Mouse (Mus musculus): Measurements from ENCODE around the gene Acss1.
A peak's percentile ranks its signal among the peaks of the same experiment; 100 is the strongest.

The Acss1 gene

GRCm38 (mm10) chr2:150638370-150638733 is 29.9 kb downstream of the Acss1 start:
- DNase-seq (ENCODE audit: low read depth, low spot score), result no peak

GRCm38 (mm10) chr2:150637702-150638369 is 30.5 kb downstream of the Acss1 start:
- no peak for DNase-seq (ENCODE audit: low read depth, low spot score)

GRCm38 (mm10) chr2:150635877-150636446 is 32.3 kb downstream of the Acss1 start:
- no peak for DNase-seq (ENCODE audit: low read depth, low spot score)

GRCm38 (mm10) chr2:150629255-150629654 is 39.0 kb downstream of the Acss1 start:
- DNase-seq (ENCODE audit: low read depth, low spot score), result no peak

GRCm38 (mm10) chr2:150627140-150627539 is 41.2 kb downstream of the Acss1 start:
- DNase-seq (ENCODE audit: low read depth, low spot score), result no peak

- no peak for DNase-seq (ENCODE audit: low read depth, low spot score)
Measured at GRCm38 (mm10) chr2:150624926-150625325, 43.4 kb downstream of the Acss1 start.

- no peak for DNase-seq (ENCODE audit: low read depth, low spot score)
Measured at GRCm38 (mm10) chr2:150623957-150624356, 44.3 kb downstream of the Acss1 start.

GRCm38 (mm10) chr2:150621698-150622097 is 46.6 kb downstream of the Acss1 start:
- DNase-seq (ENCODE audit: low read depth, low spot score), result no peak

- DNase-seq (ENCODE audit: low read depth, low spot score), result no peak
Measured at GRCm38 (mm10) chr2:150610097-150610496, 58.2 kb downstream of the Acss1 start.

- peak; percentile 60 for DNase-seq (ENCODE audit: low read depth, low spot score)
Measured at GRCm38 (mm10) chr2:150608872-150609560, 59.3 kb downstream of the Acss1 start.

GRCm38 (mm10) chr2:150608087-150608799 is 60.1 kb downstream of the Acss1 start, which contains the start of gene Apmap:
Gene Apmap (minus strand): TSS chr2:150608567.
- peak; percentile 92 for DNase-seq (ENCODE audit: low read depth, low spot score)

GRCm38 (mm10) chr2:150607086-150607485 is 61.2 kb downstream of the Acss1 start:
- DNase-seq (ENCODE audit: low read depth, low spot score), result no peak

GRCm38 (mm10) chr2:150604802-150605201 is 63.5 kb downstream of the Acss1 start:
- DNase-seq (ENCODE audit: low read depth, low spot score), result no peak

GRCm38 (mm10) chr2:150602166-150602565 is 66.1 kb downstream of the Acss1 start:
- DNase-seq (ENCODE audit: low read depth, low spot score), result no peak

- no peak for DNase-seq (ENCODE audit: low read depth, low spot score)
Measured at GRCm38 (mm10) chr2:150600263-150600662, 68.0 kb downstream of the Acss1 start.

- DNase-seq (ENCODE audit: low read depth, low spot score), result no peak
Measured at GRCm38 (mm10) chr2:150595411-150596190, 72.7 kb downstream of the Acss1 start.

- no peak for DNase-seq (ENCODE audit: low read depth, low spot score)
Measured at GRCm38 (mm10) chr2:150589076-150589475, 79.2 kb downstream of the Acss1 start.

- no peak for DNase-seq (ENCODE audit: low read depth, low spot score)
Measured at GRCm38 (mm10) chr2:150579628-150580027, 88.7 kb downstream of the Acss1 start.

GRCm38 (mm10) chr2:150578603-150579002 is 89.7 kb downstream of the Acss1 start:
- DNase-seq (ENCODE audit: low read depth, low spot score), result no peak

- no peak for DNase-seq (ENCODE audit: low read depth, low spot score)
Measured at GRCm38 (mm10) chr2:150576256-150576655, 92.0 kb downstream of the Acss1 start.

- no peak for DNase-seq (ENCODE audit: low read depth, low spot score)
Measured at GRCm38 (mm10) chr2:150572463-150572862, 95.8 kb downstream of the Acss1 start.
